Comparison of ENCODE assay signal across 10 mouse cellular contexts in genomic region chr11:24095236-24095635, GRCm38 (mm10). TPM values are rescaled to one million over a fixed set of nuclear protein-coding genes. Genes with fewer than 3 reads are reported as not detected.
DNase-seq lines count a peak whose midpoint lies in the region; ATAC-seq and TF ChIP-seq lines count a peak whose summit lies in the region.
"Had no signal": no experiment of that assay in that cellular context is flagged by ENCODE, and none has a peak within 500 bp of the region (broad histone marks: within the 10 kb centered on the region; RNA-seq: fewer than 3 reads in every experiment).

No protein-coding gene starts in this region.

- no peak for TF ChIP-seq POLR2A in olfactory bulb, adult 2 months (IDR thresholded peaks at IDR 0.05; ENCODE audit: insufficient read depth, low read depth, low read length)

- no peak overlapping the region for H3K9ac ChIP-seq in lung, embryonic 15.5 days
- H3K9ac ChIP-seq in intestine, postnatal 0 days (ENCODE audit: low read depth, low read length), result no peak overlapping the region

- no peak for TF ChIP-seq CTCF in intestine, postnatal 0 days (IDR thresholded peaks at IDR 0.05; ENCODE audit: low read depth)
- no peak for TF ChIP-seq CTCF in olfactory bulb, adult 2 months (IDR thresholded peaks at IDR 0.05; ENCODE audit: insufficient read depth, low read depth, low read length)

- no peak overlapping the region for H3K27ac ChIP-seq in lung, embryonic 15.5 days
- H3K27ac ChIP-seq in intestine, postnatal 0 days (ENCODE audit: low read depth, low read length), result no peak overlapping the region
- H3K27ac ChIP-seq in olfactory bulb, adult 2 months (ENCODE audit: insufficient read depth, low read depth, low read length), result peak overlapping the region; percentile 91

- H3K4me2 ChIP-seq in lung, embryonic 15.5 days, result peak overlapping the region; percentile 36
- peak overlapping the region; percentile 13; the same call in 1 of the 2 replicates for H3K4me2 ChIP-seq in intestine, postnatal 0 days (replicated peaks; ENCODE audit: low read depth)

- H3K9me3 ChIP-seq in lung, embryonic 15.5 days, result no peaks in the 10 kb centered on the region
- no peaks in the 10 kb centered on the region for H3K9me3 ChIP-seq in intestine, postnatal 0 days (ENCODE audit: control insufficient read depth)

- peaks cover 39% of the 10 kb centered on the region for H3K4me1 ChIP-seq in lung, embryonic 15.5 days
- H3K4me1 ChIP-seq in intestine, postnatal 0 days (replicated peaks; ENCODE audit: control insufficient read depth, insufficient read depth, low read length), result 0 out of 2 replicates have a peak, but pooled peaks cover 11% of the 10 kb centered on the region
- H3K4me1 ChIP-seq in olfactory bulb, adult 2 months (ENCODE audit: control insufficient read depth, insufficient read depth, low read length), result peaks cover 30% of the 10 kb centered on the region

- H3K36me3 ChIP-seq in lung, embryonic 15.5 days, result no peaks in the 10 kb centered on the region
- H3K36me3 ChIP-seq in intestine, postnatal 0 days (ENCODE audit: control insufficient read depth, insufficient read depth), result no peaks in the 10 kb centered on the region

- DNase-seq in frontal cortex, postnatal 36 days (ENCODE audit: low spot score in 2 of 2), result no peak
- no peak for DNase-seq in lung, postnatal 4 days
- no peak for DNase-seq in right cerebral cortex, postnatal 4 days
- DNase-seq in adrenal gland, adult 18-20 months (ENCODE audit: low spot score in 2 of 2), result no peak
- DNase-seq: adrenal gland, postnatal 14 days; cerebellum, postnatal 25 days had no signal

- H3K27me3 ChIP-seq in lung, embryonic 15.5 days, result no peaks in the 10 kb centered on the region
- H3K27me3 ChIP-seq in intestine, postnatal 0 days (replicated peaks; ENCODE audit: control insufficient read depth, insufficient read depth, low read length), result no peaks in the 10 kb centered on the region

- H3K4me3 ChIP-seq in lung, embryonic 15.5 days, result no peak overlapping the region
- H3K4me3 ChIP-seq in intestine, postnatal 0 days (ENCODE audit: low read depth, low read length), result no peak overlapping the region
- H3K4me3 ChIP-seq in olfactory bulb, adult 2 months (ENCODE audit: insufficient read depth, low read depth, low read length), result peak overlapping the region; percentile 32

- ATAC-seq in frontal cortex, adult (ENCODE audit: low TSS enrichment), result peak; percentile 9; the same call in 1 of the 2 replicates
- ATAC-seq in lung, embryonic 15.5 days (ENCODE audit: borderline replicate concordance, extremely low read depth, low FRiP score, low TSS enrichment), result 0 out of 2 replicates have a peak, but pooled peaks have one; percentile 7
- no peak for ATAC-seq in intestine, postnatal 0 days

- 27% methylated on average over 9 of the region's 9 CpGs for WGBS in lung, embryonic 15.5 days
- WGBS in intestine, postnatal 0 days, result 49% methylated on average over 9 of the region's 9 CpGs
- 20% methylated on average over 9 of the region's 9 CpGs for WGBS in olfactory bulb, adult 2 months

RNA-seq across cellular contexts. Expression of gene Bcl11a, which starts 17.4 kb away (rescaled TPM):
- polyA plus RNA-seq in lung, embryonic 15.5 days (2015; fragmentation: Nextera tagmentation; extraction: Ambion mirVana), result 15.4 and 15.8 TPM in 2 replicates
- polyA plus RNA-seq in intestine, postnatal 0 days (2015; fragmentation: Nextera tagmentation; extraction: Ambion mirVana), result 5.9 and 6.5 TPM in 2 replicates
- 89.4 TPM in 1 of 2 replicates, not detected in the other for polyA plus RNA-seq in olfactory bulb, adult 2 months (2012; ENCODE audit: insufficient read depth, insufficient read length, low replicate concordance, missing spikeins)
- 1 to 10 TPM; 3.2 to 3.8 TPM for total RNA-seq in adrenal gland, adult 18-20 months (2021)

RNA-seq across cellular contexts. Expression of gene A830031A19Rik, which starts 20.4 kb away (rescaled TPM):
- polyA plus RNA-seq in lung, embryonic 15.5 days (2015; fragmentation: Nextera tagmentation; extraction: Ambion mirVana), result not detected in 2 replicates
- not detected in 2 replicates for polyA plus RNA-seq in intestine, postnatal 0 days (2015; fragmentation: Nextera tagmentation; extraction: Ambion mirVana)
- not detected in 2 replicates for polyA plus RNA-seq in olfactory bulb, adult 2 months (2012; ENCODE audit: insufficient read depth, insufficient read length, low replicate concordance, missing spikeins)
- not detected for total RNA-seq in adrenal gland, adult 18-20 months (2021)
- total RNA-seq: adrenal gland, postnatal 14 days had no signal
